Mouse (Mus musculus): ENCODE results near the gene Akap12.

- no peak for TF ChIP-seq TAL1 (IDR thresholded peaks at IDR 0.05; ENCODE audit: low read length)
- no peak for TF ChIP-seq GATA1 (IDR thresholded peaks at IDR 0.05; ENCODE audit: low read length)
These were observed 19.8 kb upstream of the Akap12 start for GRCm38 (mm10) chr10:4246407-4246806.

Measured in erythroblast, embryonic 14.5 days (primary cell).